Mouse (Mus musculus) C2C12 (cell line): Measurements from ENCODE around the gene Gm38431.

Experiments
- CTCF ChIP-seq: IDR thresholded peaks from one replicate; pipeline ENCODE4 v1.5.1; 2011; ENCODE audit not compliant: control insufficient read depth, insufficient read depth, insufficient read length
- MAX ChIP-seq: IDR thresholded peaks from one replicate; pipeline ENCODE4 v1.6.1; 2011; ENCODE audit warnings: mild to moderate bottlenecking, control low read depth
- MYOG ChIP-seq: IDR thresholded peaks from one replicate; pipeline ENCODE4 v1.6.1; 2011; ENCODE audit not compliant: control insufficient read depth, insufficient read length; ENCODE audit errors: extremely low read depth
- USF1 ChIP-seq: IDR thresholded peaks from one replicate; pipeline ENCODE4 v1.6.1; 2011; ENCODE audit warnings: low read depth, mild to moderate bottlenecking, control low read depth, moderate library complexity

GRCm38 (mm10) chr9:21091707-21092320 is at the start of gene Gm38431, which contains the start of gene Raver1:
- TF ChIP-seq MAX (no peak), CTCF (no peak), MYOG (no peak), USF1 (no peak)
